Mouse (Mus musculus) neural tube, embryonic 11.5 days (tissue): Measurements from ENCODE around the gene Crat. TPM values are rescaled to one million over a fixed set of nuclear protein-coding genes. Genes with fewer than 3 reads are reported as not detected.

Experiments used
- ATAC-seq: fragments of 200-750 bp; cut with Nextera tagmentation; 2 replicates; pipeline ENCODE4 v1.8.0; 2017; ENCODE audit warnings: moderate number of reproducible peaks, mild to moderate bottlenecking, moderate TSS enrichment, moderate library complexity; ENCODE audit not compliant: insufficient read depth, low FRiP score, low TSS enrichment
- DNase-seq: peaks from one replicate; pipeline ENCODE4 v3.0.0-alpha.2; 2015; ENCODE audit warnings: low spot score
- H3K27ac ChIP-seq: fragments of 300-500 bp; sonication (generic); 2 replicates; pipeline ENCODE4 v1.5.1; 2014; ENCODE audit warnings: low read depth, mild to moderate bottlenecking, low read length
- H3K27me3 ChIP-seq: fragments of 300-500 bp; sonication (generic); 2 replicates; pipeline ENCODE4 v1.6.1; 2014; ENCODE audit warnings: mild to moderate bottlenecking, low read length, mixed read lengths; ENCODE audit not compliant: control insufficient read depth, insufficient read depth
- H3K36me3 ChIP-seq: fragments of 300-500 bp; sonication (generic); 2 replicates; pipeline ENCODE4 v1.6.1; 2014; ENCODE audit warnings: mild to moderate bottlenecking, low read length, moderate library complexity, mixed read lengths; ENCODE audit not compliant: control insufficient read depth, insufficient read depth
- H3K4me1 ChIP-seq: fragments of 300-500 bp; sonication (generic); 2 replicates; pipeline ENCODE4 v1.6.1; 2014; ENCODE audit warnings: low read length, mixed read lengths; ENCODE audit not compliant: control insufficient read depth, insufficient read depth
- H3K4me2 ChIP-seq: fragments of 300-500 bp; sonication (generic); 2 replicates; pipeline ENCODE4 v1.6.1; 2014; ENCODE audit warnings: low read depth, mild to moderate bottlenecking, moderate library complexity
- H3K4me3 ChIP-seq: fragments of 300-500 bp; sonication (generic); 2 replicates; pipeline ENCODE4 v1.5.1; 2014; ENCODE audit warnings: low read depth, low read length
- H3K9ac ChIP-seq: fragments of 300-500 bp; sonication (generic); 2 replicates; pipeline ENCODE4 v1.6.1; 2014; ENCODE audit warnings: mild to moderate bottlenecking, low read length
- H3K9me3 ChIP-seq: fragments of 300-500 bp; sonication (generic); 2 replicates; pipeline ENCODE4 v1.6.1; 2016; ENCODE audit warnings: low read length; ENCODE audit not compliant: control insufficient read depth
- WGBS: fragments of 180-500 bp; shearing (Covaris S2); extraction: QIAGEN DNeasy Blood & Tissue Kit; methylation state at CpG from one replicate; pipeline ENCODE4 v1.1.7; 2014; 5-methylcytosine and 5-hydroxymethylcytosine counted together
- polyA plus RNA-seq: library from polyadenylated mRNA; unstranded; fragments of >200 nt; fragmentation: Nextera tagmentation; extraction: Ambion mirVana; gene quantifications from 2 replicates; pipeline ENCODE4 v1.2.1, GENCODE M21; 2014

Crat gene
- polyA plus RNA-seq, 1 experiment from 2014 or later: 29.1 TPM

- ATAC-seq: no peak
- H3K27ac ChIP-seq: no peak overlapping the region
- H3K9ac ChIP-seq: no peak overlapping the region
- DNase-seq: no peak
- H3K9me3 ChIP-seq: no peaks in the 10 kb centered on the region
- 89% methylated on average over 3 of the region's 3 CpGs for WGBS
- peaks cover 2% of the 10 kb centered on the region; the same call in 1 of the 2 replicates for H3K36me3 ChIP-seq
- H3K27me3 ChIP-seq: no peaks in the 10 kb centered on the region
- H3K4me3 ChIP-seq: no peak overlapping the region
- H3K4me1 ChIP-seq: no peaks in the 10 kb centered on the region
- H3K4me2 ChIP-seq: no peak overlapping the region
Measured at GRCm38 (mm10) chr2:30453570-30453969, 38.0 kb upstream of the Crat start.

- Histone ChIP-seq H3K9me3 (no peaks in the 10 kb centered on the region), H3K4me1 (no peaks in the 10 kb centered on the region), H3K27ac (no peak overlapping the region), H3K4me2 (no peak overlapping the region), H3K36me3 (peaks cover 4% of the 10 kb centered on the region; the same call in 1 of the 2 replicates), H3K27me3 (no peaks in the 10 kb centered on the region), H3K4me3 (no peak overlapping the region), H3K9ac (no peak overlapping the region)
- 89% methylated on average over 3 of the region's 3 CpGs for WGBS
- ATAC-seq (no peak), DNase-seq (no peak)
Measured at GRCm38 (mm10) chr2:30451525-30451924, 35.9 kb upstream of the Crat start.

GRCm38 (mm10) chr2:30450530-30450929 is 34.9 kb upstream of the Crat start:
- ATAC-seq (no peak), DNase-seq (no peak)
- no peaks in the 10 kb centered on the region for H3K9me3 ChIP-seq
- H3K27me3 ChIP-seq: no peaks in the 10 kb centered on the region
- peaks cover 6% of the 10 kb centered on the region; the same call in 1 of the 2 replicates for H3K36me3 ChIP-seq
- no peak overlapping the region for H3K9ac ChIP-seq
- peaks cover 4% of the 10 kb centered on the region for H3K4me1 ChIP-seq
- no peak overlapping the region for H3K4me2 ChIP-seq
- WGBS: 59% methylated on average over 1 of the region's 1 CpGs
- H3K27ac ChIP-seq: no peak overlapping the region
- no peak overlapping the region for H3K4me3 ChIP-seq

GRCm38 (mm10) chr2:30448371-30448770 is 32.8 kb upstream of the Crat start:
- Histone ChIP-seq H3K9me3 (no peaks in the 10 kb centered on the region), H3K4me3 (no peak overlapping the region), H3K27ac (no peak overlapping the region), H3K36me3 (peaks cover 6% of the 10 kb centered on the region; the same call in 1 of the 2 replicates), H3K9ac (no peak overlapping the region), H3K4me1 (peaks cover 23% of the 10 kb centered on the region), H3K27me3 (no peaks in the 10 kb centered on the region), H3K4me2 (no peak overlapping the region)
- WGBS: 94% methylated on average over 7 of the region's 7 CpGs
- ATAC-seq (no peak), DNase-seq (no peak)

GRCm38 (mm10) chr2:30446891-30447826 is 31.5 kb upstream of the Crat start:
- H3K4me1 ChIP-seq: peaks cover 35% of the 10 kb centered on the region
- no peaks in the 10 kb centered on the region for H3K9me3 ChIP-seq
- no peak overlapping the region for H3K4me3 ChIP-seq
- H3K27me3 ChIP-seq: no peaks in the 10 kb centered on the region
- DNase-seq (no peak), ATAC-seq (no peak)
- H3K27ac ChIP-seq: no peak overlapping the region
- 89% methylated on average over 10 of the region's 10 CpGs for WGBS
- H3K36me3 ChIP-seq: peaks cover 6% of the 10 kb centered on the region; the same call in 1 of the 2 replicates
- H3K9ac ChIP-seq: no peak overlapping the region
- H3K4me2 ChIP-seq: no peak overlapping the region

- H3K27me3 ChIP-seq: no peaks in the 10 kb centered on the region
- ATAC-seq (no peak), DNase-seq (peak; percentile 52)
- H3K27ac ChIP-seq: peak overlapping the region; percentile 57
- H3K4me1 ChIP-seq: peaks cover 52% of the 10 kb centered on the region
- WGBS: 18% methylated on average over 2 of the region's 2 CpGs
- H3K4me3 ChIP-seq: no peak overlapping the region
- H3K36me3 ChIP-seq: peaks cover 6% of the 10 kb centered on the region; the same call in 1 of the 2 replicates
- H3K4me2 ChIP-seq: no peak overlapping the region
- peak overlapping the region; percentile 22; the same call in 1 of the 2 replicates for H3K9ac ChIP-seq
- no peaks in the 10 kb centered on the region for H3K9me3 ChIP-seq
Measured at GRCm38 (mm10) chr2:30445312-30445711, 29.7 kb upstream of the Crat start.

GRCm38 (mm10) chr2:30444450-30444849 is 28.8 kb upstream of the Crat start:
- Histone ChIP-seq H3K9me3 (no peaks in the 10 kb centered on the region), H3K27me3 (no peaks in the 10 kb centered on the region), H3K4me1 (peaks cover 52% of the 10 kb centered on the region), H3K9ac (no peak overlapping the region), H3K4me3 (no peak overlapping the region), H3K27ac (peak overlapping the region; percentile 27; the same call in 1 of the 2 replicates), H3K4me2 (no peak overlapping the region), H3K36me3 (peaks cover 4% of the 10 kb centered on the region; the same call in 1 of the 2 replicates)
- ATAC-seq (no peak), DNase-seq (no peak)

- ATAC-seq (no peak), DNase-seq (no peak)
- no peaks in the 10 kb centered on the region for H3K27me3 ChIP-seq
- H3K4me3 ChIP-seq: no peak overlapping the region
- H3K9ac ChIP-seq: no peak overlapping the region
- WGBS: 86% methylated on average over 5 of the region's 5 CpGs
- peak overlapping the region; percentile 27; the same call in 1 of the 2 replicates for H3K27ac ChIP-seq
- peaks cover 52% of the 10 kb centered on the region for H3K4me1 ChIP-seq
- no peaks in the 10 kb centered on the region for H3K9me3 ChIP-seq
- no peak overlapping the region for H3K4me2 ChIP-seq
- peaks cover 6% of the 10 kb centered on the region; the same call in 1 of the 2 replicates for H3K36me3 ChIP-seq
Measured at GRCm38 (mm10) chr2:30444006-30444405, 28.4 kb upstream of the Crat start.

- Histone ChIP-seq H3K4me3 (no peak overlapping the region), H3K9ac (no peak overlapping the region), H3K27ac (peak overlapping the region; percentile 99; the same call in 1 of the 2 replicates), H3K4me1 (peaks cover 52% of the 10 kb centered on the region), H3K4me2 (no peak overlapping the region), H3K9me3 (no peaks in the 10 kb centered on the region), H3K36me3 (peaks cover 9% of the 10 kb centered on the region), H3K27me3 (no peaks in the 10 kb centered on the region)
- DNase-seq: no peak
- WGBS: 65% methylated on average over 4 of the region's 4 CpGs
- no peak for ATAC-seq
Measured at GRCm38 (mm10) chr2:30443281-30443680, 27.7 kb upstream of the Crat start.
